Mouse (Mus musculus) cerebellum, adult 2 months (tissue): ENCODE measurements around the gene Gm20489. TPM values are rescaled to one million over a fixed set of nuclear protein-coding genes. Genes with fewer than 3 reads are reported as not detected.
A peak's percentile ranks its signal among the peaks of the same experiment; 100 is the strongest.

Experiments used
- DNase-seq, 2 experiments: peaks; one replicate each; pipeline ENCODE4 v3.0.0; 2021
- H3K27ac ChIP-seq: fragments of 200-500 bp; 2 replicates; pipeline ENCODE4 v1.5.1; 2012; ENCODE audit warnings: low read length, control low read depth, inconsistent platforms; ENCODE audit not compliant: insufficient read depth
- H3K27me3 ChIP-seq: fragments of 200-500 bp; 2 replicates; pipeline ENCODE4 v1.6.1; 2012; ENCODE audit warnings: inconsistent platforms, mild to moderate bottlenecking, low read length, moderate library complexity; ENCODE audit not compliant: control insufficient read depth, insufficient read depth
- H3K4me1 ChIP-seq: fragments of 200-500 bp; 2 replicates; pipeline ENCODE4 v1.6.1; 2011; ENCODE audit warnings: low read length; ENCODE audit not compliant: control insufficient read depth, insufficient read depth
- H3K4me3 ChIP-seq: fragments of 200-500 bp; replicated peaks from 2 replicates; pipeline ENCODE3; 2011; ENCODE audit warnings: mild to moderate bottlenecking, low read depth, low read length, control low read depth; ENCODE audit not compliant: insufficient read depth
- CTCF ChIP-seq: fragments of 200-500 bp; IDR thresholded peaks from 2 replicates; pipeline ENCODE4 v1.5.1; 2011; ENCODE audit warnings: low read depth, mild to moderate bottlenecking, control low read depth, low read length, moderate library complexity, borderline replicate concordance; ENCODE audit not compliant: insufficient read depth
- POLR2A ChIP-seq: fragments of 200-500 bp; IDR thresholded peaks from 2 replicates; pipeline ENCODE4 v1.6.1; 2011; ENCODE audit warnings: low read length, control low read depth, borderline replicate concordance; ENCODE audit not compliant: insufficient read depth
- WGBS: fragments of 180-500 bp; shearing (Covaris S2); methylation state at CpG from one replicate; pipeline ENCODE4 v1.1.7; 2018; 5-methylcytosine and 5-hydroxymethylcytosine counted together
- polyA plus RNA-seq: library from polyadenylated mRNA; depleted of rRNA; stranded (reverse); fragments of >200 nt; gene quantifications from 2 replicates; pipeline ENCODE4 v1.2.3, GENCODE M21; 2012

Gene Gm20489
- polyA plus RNA-seq, 1 experiment, result not detected

GRCm38 (mm10) chrX:101273875-101274738, 5.3 kb upstream of the Gm20489 start, which contains the start of gene Med12:
Med12 (plus strand) TSS chrX:101274030.
- Histone ChIP-seq H3K27me3 (no peaks in the 10 kb centered on the region), H3K4me1 (no peaks in the 10 kb centered on the region), H3K27ac (peak within 1 kb of the TSS; percentile 33), H3K4me3 (peak within 1 kb of the TSS; percentile 96)
- WGBS, result 13% methylated on average over 50 of the region's 54 CpGs
- DNase-seq, result peak; percentile 88 to 90
- TF ChIP-seq POLR2A (0 out of 2 replicates have a peak, but pooled peaks have one; percentile 26), CTCF (no peak)

- no peak for DNase-seq
- Histone ChIP-seq H3K4me3 (peak overlapping the region; percentile 96), H3K27ac (no peak overlapping the region), H3K4me1 (no peaks in the 10 kb centered on the region), H3K27me3 (no peaks in the 10 kb centered on the region)
- TF ChIP-seq POLR2A (no peak), CTCF (no peak)
- WGBS, result 19% methylated on average over 6 of the region's 6 CpGs
Observed at GRCm38 (mm10) chrX:101273410-101273809, 4.6 kb upstream of the Gm20489 start.

- no peak for DNase-seq
- Histone ChIP-seq H3K4me3 (no peak within 1 kb of the TSS), H3K4me1 (no peaks in the 10 kb centered on the region), H3K27ac (no peak within 1 kb of the TSS), H3K27me3 (no peaks in the 10 kb centered on the region)
- TF ChIP-seq POLR2A (no peak), CTCF (no peak)
- 76% methylated on average over 5 of the region's 5 CpGs for WGBS
Observed at GRCm38 (mm10) chrX:101268025-101268754, 633 bp downstream of the Gm20489 start, which contains the start of gene Il2rg. Il2rg (minus strand) TSS chrX:101268255.

- DNase-seq, result no peak
- no peaks in the 10 kb centered on the region for H3K27me3 ChIP-seq
- no peak overlapping the region for H3K4me3 ChIP-seq
- no peak overlapping the region for H3K27ac ChIP-seq
- TF ChIP-seq POLR2A (no peak), CTCF (no peak)
- WGBS, result 89% methylated on average over 6 of the region's 6 CpGs
- no peaks in the 10 kb centered on the region for H3K4me1 ChIP-seq
Observed at GRCm38 (mm10) chrX:101266631-101267030, 2.2 kb downstream of the Gm20489 start.

- H3K27me3 ChIP-seq, result no peaks in the 10 kb centered on the region
- 88% methylated on average over 1 of the region's 1 CpGs for WGBS
- H3K27ac ChIP-seq, result no peak within 1 kb of the TSS
- no peak for TF ChIP-seq POLR2A
- TF ChIP-seq CTCF, result no peak
- H3K4me1 ChIP-seq, result no peaks in the 10 kb centered on the region
- no peak for DNase-seq
- no peak within 1 kb of the TSS for H3K4me3 ChIP-seq
Observed at GRCm38 (mm10) chrX:101263892-101264291, 4.9 kb downstream of the Gm20489 start, which contains the start of gene Gm614. Gm614 (minus strand) TSS chrX:101263992.

- TF ChIP-seq CTCF, result no peak
- no peak for TF ChIP-seq POLR2A
- no peak overlapping the region for H3K27ac ChIP-seq
- 38% methylated on average over 12 of the region's 13 CpGs for WGBS
Observed at GRCm38 (mm10) chrX:101260441-101261325, 8.1 kb downstream of the Gm20489 start.

GRCm38 (mm10) chrX:101256603-101257002, 12.2 kb downstream of the Gm20489 start:
- 90% methylated on average over 13 of the region's 13 CpGs for WGBS
- H3K27me3 ChIP-seq, result no peaks in the 10 kb centered on the region
- H3K4me1 ChIP-seq, result no peaks in the 10 kb centered on the region
- H3K4me3 ChIP-seq, result no peak overlapping the region
- H3K27ac ChIP-seq, result no peak overlapping the region
- DNase-seq, result peak in 1 of 2 experiments; percentile 8
- TF ChIP-seq POLR2A (no peak), CTCF (no peak; the same call in 1 of the 2 replicates)

More at GRCm38 (mm10) chrX:101260441-101261325, 8.1 kb downstream of the Gm20489 start:
- Histone ChIP-seq H3K27me3 (no peaks in the 10 kb centered on the region), H3K4me1 (no peaks in the 10 kb centered on the region), H3K4me3 (no peak overlapping the region)
- no peak for DNase-seq
